Mouse (Mus musculus): ENCODE data around the gene Spata20.

Spata20 gene

DNA sequence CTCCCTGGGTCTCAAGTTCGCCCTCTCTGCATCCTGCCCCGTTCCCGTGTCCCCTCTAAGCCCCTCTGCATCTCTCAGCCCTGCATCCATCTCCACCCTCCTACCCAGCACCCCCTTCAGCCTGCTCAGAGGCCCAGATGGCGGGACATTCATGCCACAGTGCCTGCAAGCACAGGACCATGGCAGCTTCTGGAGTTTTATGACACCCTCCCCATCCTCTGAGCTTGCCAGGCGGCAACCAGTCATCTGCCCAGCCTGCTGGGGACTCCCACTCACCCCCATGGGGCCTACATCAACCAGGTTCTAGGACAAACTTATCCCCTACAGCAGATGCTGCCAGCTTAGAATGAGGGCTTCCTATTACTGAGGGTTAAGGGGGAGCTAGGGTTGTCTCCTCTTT lies 31.2 kb downstream of the Spata20 start:
- DNase-seq (ENCODE audit: extremely low read depth, low read depth) = no peak

DNA sequence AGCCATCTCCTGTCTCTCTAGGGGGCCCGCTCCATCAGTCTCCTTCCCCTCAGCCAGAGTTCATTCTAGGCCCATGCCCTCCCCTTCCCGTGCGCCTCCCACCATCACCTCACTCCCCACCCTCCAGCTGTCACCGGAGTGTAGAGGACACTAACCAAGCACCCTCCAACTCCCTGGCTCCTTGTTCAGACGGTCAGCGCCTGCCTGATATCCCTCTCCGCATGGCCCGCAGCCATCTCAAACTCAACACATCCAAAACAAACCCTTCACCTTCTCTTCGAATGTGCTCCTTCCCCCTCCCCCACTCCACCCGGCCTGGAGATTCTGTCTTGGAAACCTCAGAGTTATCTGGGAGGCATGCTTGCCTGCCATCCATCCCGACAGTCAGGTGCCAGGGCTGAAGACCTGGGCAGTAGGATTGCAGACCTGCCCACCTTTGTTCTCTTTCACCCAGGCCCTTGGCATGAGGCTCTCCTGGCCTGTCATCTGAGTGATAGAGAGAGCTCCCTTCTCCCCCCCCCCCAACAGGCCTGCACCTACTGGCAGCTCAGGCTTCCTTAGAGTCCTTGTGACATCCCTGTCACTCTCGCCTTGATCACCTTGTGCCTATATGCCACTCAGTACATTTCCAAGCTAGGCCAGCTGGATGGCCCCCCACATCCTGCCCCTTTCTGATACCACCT lies 34.7 kb downstream of the Spata20 start:
- DNase-seq (ENCODE audit: extremely low read depth, low read depth) = no peak

DNA sequence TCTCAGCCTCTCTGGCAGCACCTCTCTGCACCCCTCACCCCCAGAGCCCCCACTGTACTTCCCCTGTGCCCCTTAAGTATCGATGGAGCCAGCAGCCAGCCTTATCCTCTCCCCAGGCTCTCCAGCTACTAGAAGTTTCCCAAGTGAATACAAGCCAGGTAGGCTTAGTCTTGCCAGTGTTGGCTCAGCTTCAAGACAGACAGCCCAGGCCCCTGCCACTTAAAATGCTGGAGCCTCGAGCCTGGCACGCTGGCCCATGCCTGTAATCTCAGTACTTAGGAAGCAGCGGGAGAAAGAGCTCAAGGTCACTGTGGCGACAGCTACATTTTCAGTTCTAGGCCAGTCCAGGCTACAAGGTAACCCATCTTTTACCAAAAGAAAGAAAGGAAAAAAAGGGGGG lies 36.1 kb downstream of the Spata20 start:
- no peak for DNase-seq (ENCODE audit: extremely low read depth, low read depth)

DNA sequence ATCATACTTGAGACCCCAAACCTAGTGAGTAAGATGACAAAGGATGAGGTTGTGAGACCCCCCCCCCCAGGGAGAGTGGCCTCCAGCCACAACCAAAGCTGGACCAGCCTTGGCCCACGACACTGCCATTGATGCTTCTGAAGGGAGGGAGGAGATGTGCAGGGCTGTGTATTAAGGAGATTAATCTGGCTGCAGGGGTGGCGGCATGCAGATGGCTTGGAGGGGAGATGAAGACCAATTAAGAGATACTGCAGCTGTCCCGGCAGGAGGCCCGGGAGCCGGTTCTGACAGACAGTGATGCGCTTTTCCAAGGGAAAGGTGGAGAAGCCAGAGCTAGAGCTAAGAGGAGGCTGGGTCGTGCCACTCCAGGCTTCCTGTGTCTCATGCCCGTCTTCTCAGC lies 36.7 kb downstream of the Spata20 start:
- no peak for DNase-seq (ENCODE audit: extremely low read depth, low read depth)

DNA sequence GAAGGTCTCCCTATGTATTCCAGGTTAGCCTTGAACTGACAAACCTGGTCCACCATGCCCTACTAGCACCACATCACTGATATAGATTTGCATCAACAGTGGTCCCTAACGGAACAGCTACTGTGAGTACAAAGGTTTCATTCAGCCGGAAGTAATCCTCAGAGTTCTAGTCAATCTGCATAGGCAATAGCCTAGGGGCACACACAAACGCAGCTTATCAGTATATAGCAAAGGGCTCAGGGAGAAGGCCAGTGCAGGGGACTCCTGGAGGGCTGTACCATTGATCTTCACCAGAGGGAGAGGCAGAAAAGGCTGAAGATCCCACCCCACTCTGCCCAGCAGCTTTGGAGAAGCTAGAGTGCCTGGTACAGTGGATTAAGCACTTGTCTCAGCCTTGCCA lies 39.0 kb downstream of the Spata20 start:
- DNase-seq (ENCODE audit: extremely low read depth, low read depth) = no peak

DNA sequence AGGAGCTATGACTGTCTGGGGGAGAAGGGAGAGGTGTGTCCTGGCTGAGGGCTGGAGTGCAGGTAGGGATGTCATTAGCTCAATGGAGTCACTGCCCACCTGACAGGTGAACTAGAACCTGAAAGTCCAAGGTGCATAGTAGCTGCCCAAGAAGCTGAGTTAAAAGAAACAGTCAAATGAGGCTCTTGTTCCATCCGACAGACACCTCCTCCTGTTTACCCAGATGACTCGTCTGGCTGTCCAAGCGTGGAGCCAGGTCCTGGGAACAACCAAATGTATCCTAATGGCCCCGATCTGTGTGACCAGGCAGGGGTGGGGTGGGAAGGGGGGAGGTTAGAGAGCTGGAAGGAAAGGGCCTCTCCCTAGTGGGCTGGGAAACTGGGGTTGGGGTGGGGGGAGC lies 40.7 kb downstream of the Spata20 start:
- no peak for DNase-seq (ENCODE audit: extremely low read depth, low read depth)

DNA sequence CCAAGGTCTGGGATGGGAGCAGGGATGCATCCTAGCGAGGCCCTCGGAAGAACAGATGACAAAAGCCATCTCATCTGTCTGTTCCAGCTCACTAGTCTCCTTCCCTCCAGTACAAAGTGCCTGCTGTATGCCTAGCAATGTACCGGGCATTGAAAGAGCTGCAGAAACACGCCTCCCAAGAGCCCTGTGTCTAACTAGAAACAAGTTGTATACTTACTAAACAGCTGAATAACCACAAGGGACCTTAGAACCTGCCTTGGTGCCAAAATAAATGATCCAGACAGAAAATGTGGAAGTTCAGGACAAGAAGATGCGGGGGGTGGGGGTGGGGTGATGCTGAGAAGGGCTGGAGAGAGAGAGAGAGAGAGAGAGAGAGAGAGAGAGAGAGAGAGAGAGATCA lies 41.1 kb downstream of the Spata20 start:
- DNase-seq (ENCODE audit: extremely low read depth, low read depth) = no peak

DNA sequence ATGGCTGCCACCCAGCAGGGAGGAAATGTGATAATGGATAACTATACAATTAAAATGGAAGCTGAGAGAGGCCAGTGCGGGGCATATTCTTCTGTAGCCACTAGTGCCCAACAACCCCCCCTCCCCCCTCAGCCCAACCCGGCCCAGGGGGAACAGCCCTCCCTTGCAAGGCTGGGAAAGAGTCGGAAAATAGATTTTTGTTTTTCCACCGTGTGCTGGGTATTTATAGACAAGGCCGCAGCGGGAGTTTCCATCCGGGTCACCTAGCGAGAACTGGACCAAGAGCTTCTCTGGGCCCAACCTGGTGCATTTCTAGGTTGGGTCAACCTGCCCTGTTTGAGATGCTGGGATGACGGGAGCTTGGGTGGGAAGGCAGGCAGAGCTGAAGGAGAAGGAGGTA lies 44.2 kb downstream of the Spata20 start:
- no peak for DNase-seq (ENCODE audit: extremely low read depth, low read depth)

DNA sequence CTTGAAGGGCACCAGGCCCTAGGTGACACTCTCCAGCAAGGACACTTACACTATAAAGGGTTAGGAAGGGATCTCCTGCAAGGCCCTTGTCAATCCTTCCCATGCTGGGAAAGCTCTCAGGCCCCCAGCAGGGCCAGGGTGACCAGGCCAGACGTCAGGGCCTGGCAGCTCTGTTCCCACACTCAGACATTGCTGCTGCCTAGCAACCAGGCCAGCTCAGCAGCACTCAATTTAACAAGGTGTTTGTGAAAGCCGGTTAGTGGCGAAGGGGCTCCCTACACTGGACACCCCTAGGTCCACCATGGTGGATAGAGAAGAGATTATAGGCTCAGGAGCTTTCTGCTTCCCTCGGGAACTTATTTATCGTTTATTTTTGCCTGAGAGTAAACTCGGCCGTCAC lies 44.9 kb downstream of the Spata20 start:
- no peak for DNase-seq (ENCODE audit: extremely low read depth, low read depth)

DNA sequence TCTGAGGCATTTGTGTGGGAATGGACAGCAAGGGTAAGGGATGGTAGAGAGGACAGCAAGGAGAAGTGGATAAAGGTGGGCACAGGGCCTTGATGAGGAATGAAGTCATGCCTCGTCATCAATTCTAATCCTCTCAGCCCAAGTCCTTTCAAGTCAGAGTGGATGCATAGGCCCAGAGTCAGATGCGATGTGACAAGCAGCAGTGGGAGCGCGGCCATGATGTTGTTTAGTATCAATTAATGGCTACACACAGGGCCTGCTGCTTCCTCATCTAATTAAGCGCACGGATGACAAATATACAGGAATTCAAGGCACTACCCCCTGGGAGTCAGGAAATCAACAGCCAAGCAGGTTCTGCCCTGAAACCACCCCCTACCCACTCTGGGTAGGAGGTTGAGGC lies 45.6 kb downstream of the Spata20 start:
- no peak for DNase-seq (ENCODE audit: extremely low read depth, low read depth)

DNA sequence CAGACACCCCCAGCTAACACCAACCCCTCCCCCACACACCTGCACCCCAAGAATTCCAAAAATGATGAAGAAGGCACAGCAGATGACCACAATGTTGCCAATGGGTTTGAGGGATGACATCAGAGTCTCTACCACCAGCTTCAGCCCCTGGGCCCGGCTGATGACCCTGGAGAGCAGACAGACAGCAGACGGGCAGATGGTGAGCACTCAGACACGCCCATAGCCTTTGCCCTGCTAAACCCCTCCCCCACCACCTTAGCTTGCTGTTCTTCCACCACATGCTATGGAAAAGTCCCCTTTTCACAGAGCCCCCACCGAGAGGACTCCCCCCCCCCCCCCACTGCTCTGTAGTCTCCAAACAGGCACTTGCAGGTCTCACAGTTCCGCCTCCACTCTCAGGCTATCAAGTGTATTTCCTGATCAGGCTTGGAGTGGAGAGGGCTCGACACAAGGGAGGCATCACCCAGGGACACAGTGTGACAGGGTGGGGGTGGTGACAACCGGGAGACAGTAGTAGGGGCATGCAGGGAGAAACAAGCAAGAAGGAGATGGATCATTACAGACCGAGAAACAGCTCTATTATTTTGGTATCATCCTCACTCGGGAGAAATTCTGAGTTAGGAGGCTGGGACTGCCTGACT lies 56.8 kb downstream of the Spata20 start:
- DNase-seq (ENCODE audit: extremely low read depth, low read depth) = no peak
